Mouse (Mus musculus) mesoderm, embryonic 11.5 days (tissue): ENCODE measurements at regions not wholly inside any gene's neighbourhood (a gene's known extent, or its start where the extent isn't known, plus 50 kb on each side); places are given as distances from the start of the nearest gene placed in this dataset.
"Not testable (repeated sequence)": the region's sequence is repeated elsewhere in the genome, so short reads cannot be mapped to it uniquely, and the experiment has no call there.

Experiments
- DNase-seq: peaks from one replicate; pipeline ENCODE4 v3.0.0-alpha.2; 2012; ENCODE audit warnings: low read depth, low spot score

GRCm38 (mm10) chr12:113597163-113597562 lies 53.5 kb downstream of the Adam6a start:
- peak; percentile 5 for DNase-seq

GRCm38 (mm10) chr12:113610924-113611323 lies 67.2 kb downstream of the Adam6a start:
- DNase-seq = peak; percentile 39

- not testable (repeated sequence) for DNase-seq
These were observed 81.5 kb downstream of the Adam6a start for GRCm38 (mm10) chr12:113625221-113625620.

- DNase-seq = not testable (repeated sequence)
These were observed 87.1 kb downstream of the Adam6a start for GRCm38 (mm10) chr12:113630803-113631202.
